ENCODE assay signal across 7 mouse cellular contexts in the genomic region with DNA sequence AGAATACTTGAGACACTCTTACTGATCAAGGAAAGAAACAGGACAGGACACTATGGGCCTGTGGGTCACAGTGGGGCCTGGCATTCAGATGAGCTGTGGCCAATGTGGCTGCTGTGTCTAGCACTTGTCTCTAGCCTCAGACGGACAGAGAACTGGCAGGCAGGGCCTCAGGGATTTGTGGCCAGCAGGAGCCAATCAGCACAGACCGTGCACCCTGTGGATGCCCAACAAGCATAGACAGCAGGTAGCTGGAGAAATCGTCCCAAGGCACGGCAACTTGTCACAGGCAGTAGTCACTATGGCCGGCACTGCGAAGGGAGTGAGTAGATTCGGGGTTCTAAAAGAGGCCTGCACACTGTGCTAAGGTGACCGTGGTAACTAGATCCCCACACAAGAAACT. TPM values are rescaled to one million over a fixed set of nuclear protein-coding genes. Genes with fewer than 3 reads are reported as not detected.
A peak's percentile ranks its signal among the peaks of the same experiment; 100 is the strongest.
DNase-seq lines count a peak whose midpoint lies in the region; ATAC-seq and TF ChIP-seq lines count a peak whose summit lies in the region.

No protein-coding gene starts in this region.

- H3K27me3 ChIP-seq in kidney, postnatal 0 days (ENCODE audit: insufficient read depth, low read length), result no peaks in the 10 kb centered on the region
- H3K27me3 ChIP-seq in MEL (ENCODE audit: control insufficient read depth in 1 of 2, insufficient read depth in 2 of 2, low read length in 2 of 2), result no peaks in the 10 kb centered on the region
- H3K27me3 ChIP-seq in embryonic facial prominence, embryonic 12.5 days, result no peaks in the 10 kb centered on the region
- no peaks in the 10 kb centered on the region for H3K27me3 ChIP-seq in liver, embryonic 15.5 days

- TF ChIP-seq CTCF in kidney, postnatal 0 days (IDR thresholded peaks at IDR 0.05; ENCODE audit: low read depth), result no peak
- TF ChIP-seq CTCF in MEL (IDR thresholded peaks at IDR 0.05 in 2 of 3, conservative IDR thresholded peaks at IDR 0.05 in 1 of 3; ENCODE audit: control insufficient read depth in 1 of 3, insufficient read depth in 1 of 3, low read depth in 2 of 3, low read length in 3 of 3, poor library complexity in 1 of 3, severe bottlenecking in 1 of 3), result no peak

- H3K4me3 ChIP-seq in kidney, postnatal 0 days (replicated peaks; ENCODE audit: low read depth, low read length), result no peak overlapping the region
- H3K4me3 ChIP-seq in MEL (ENCODE audit: control insufficient read depth in 1 of 2, insufficient read depth in 1 of 2, low read depth in 2 of 2, low read length in 2 of 2), result no peak overlapping the region
- H3K4me3 ChIP-seq in embryonic facial prominence, embryonic 12.5 days, result no peak overlapping the region
- H3K4me3 ChIP-seq in liver, embryonic 15.5 days (replicated peaks), result no peak overlapping the region

- peaks cover 10% of the 10 kb centered on the region for H3K36me3 ChIP-seq in kidney, postnatal 0 days (ENCODE audit: insufficient read depth, low read length)
- peaks cover 0 to 34% of the 10 kb centered on the region in 2 experiments; a peak in 2 of 4 replicates for H3K36me3 ChIP-seq in MEL (ENCODE audit: control insufficient read depth in 1 of 2, insufficient read depth in 2 of 2, low read length in 2 of 2)
- H3K36me3 ChIP-seq in embryonic facial prominence, embryonic 12.5 days, result peaks cover 13% of the 10 kb centered on the region
- H3K36me3 ChIP-seq in liver, embryonic 15.5 days (replicated peaks), result peaks cover 5% of the 10 kb centered on the region; the same call in 1 of the 2 replicates

- no peak for TF ChIP-seq POLR2A in MEL (IDR thresholded peaks at IDR 0.05; ENCODE audit: control insufficient read depth in 1 of 2, insufficient read depth in 1 of 2, low read depth in 1 of 2, low read length in 2 of 2, poor library complexity in 1 of 2)

- H3K4me1 ChIP-seq in kidney, postnatal 0 days (replicated peaks; ENCODE audit: insufficient read depth, low read length), result peaks cover 33% of the 10 kb centered on the region
- peaks cover 16 to 51% of the 10 kb centered on the region in 2 experiments for H3K4me1 ChIP-seq in MEL (ENCODE audit: control insufficient read depth in 1 of 2, insufficient read depth in 2 of 2, low read length in 2 of 2)
- peaks cover 47% of the 10 kb centered on the region for H3K4me1 ChIP-seq in embryonic facial prominence, embryonic 12.5 days
- H3K4me1 ChIP-seq in liver, embryonic 15.5 days (replicated peaks), result peaks cover 55% of the 10 kb centered on the region

- no peak overlapping the region for H3K4me2 ChIP-seq in kidney, postnatal 0 days (ENCODE audit: low read length)
- no peak overlapping the region for H3K4me2 ChIP-seq in embryonic facial prominence, embryonic 12.5 days (replicated peaks)
- 0 out of 2 replicates have a peak overlapping the region, but pooled peaks have one; percentile 23 for H3K4me2 ChIP-seq in liver, embryonic 15.5 days

- WGBS in kidney, postnatal 0 days, result 32% methylated on average over 8 of the region's 8 CpGs
- WGBS in embryonic facial prominence, embryonic 12.5 days, result 50% methylated on average over 8 of the region's 8 CpGs
- 60% methylated on average over 8 of the region's 8 CpGs for WGBS in liver, embryonic 15.5 days (ENCODE audit: insufficient replicate concordance)

- H3K9ac ChIP-seq in kidney, postnatal 0 days (ENCODE audit: low read depth, low read length), result no peak overlapping the region
- H3K9ac ChIP-seq in MEL (ENCODE audit: control insufficient read depth, low read depth, low read length, poor library complexity, severe bottlenecking), result no peak overlapping the region
- H3K9ac ChIP-seq in embryonic facial prominence, embryonic 12.5 days, result no peak overlapping the region
- H3K9ac ChIP-seq in liver, embryonic 15.5 days, result no peak overlapping the region

- no peak for DNase-seq in kidney, postnatal 0 days (ENCODE audit: low spot score)
- DNase-seq in kidney, postnatal 14 days, result no peak
- DNase-seq in MEL (ENCODE audit: low read depth, low spot score), result no peak
- no peak for DNase-seq in adrenal gland, adult 18-20 months (ENCODE audit: low spot score in 2 of 2)

- H3K27ac ChIP-seq in kidney, postnatal 0 days, result peak overlapping the region; percentile 64; the same call in 1 of the 2 replicates
- H3K27ac ChIP-seq in MEL (ENCODE audit: control insufficient read depth, low read depth, low read length), result peak overlapping the region; percentile 13; the same call in 1 of the 2 replicates
- peak overlapping the region; percentile 50 for H3K27ac ChIP-seq in embryonic facial prominence, embryonic 12.5 days
- H3K27ac ChIP-seq in liver, embryonic 15.5 days (replicated peaks), result 0 out of 2 replicates have a peak overlapping the region, but pooled peaks have one; percentile 24

- TF ChIP-seq EP300 in MEL (IDR thresholded peaks at IDR 0.05; ENCODE audit: low read depth in 1 of 2, low read length in 2 of 2), result no peak

- H3K79me2 ChIP-seq in MEL (ENCODE audit: control insufficient read depth, insufficient read depth, low read length, poor library complexity), result peaks cover 6% of the 10 kb centered on the region

- no peak for TF ChIP-seq RAD21 in MEL (IDR thresholded peaks at IDR 0.05; ENCODE audit: low read depth, low read length)

- 0 out of 2 replicates have a peak, but pooled peaks have one; percentile 12 for ATAC-seq in kidney, postnatal 0 days (replicated peaks; ENCODE audit: low FRiP score, low read depth)
- ATAC-seq in embryonic facial prominence, embryonic 12.5 days (ENCODE audit: insufficient number of reproducible peaks, insufficient read depth, low FRiP score, low TSS enrichment), result peak; percentile 42; the same call in 1 of the 2 replicates
- ATAC-seq in liver, embryonic 15.5 days (ENCODE audit: insufficient read depth), result no peak
- no peak for ATAC-seq in activated CD4-positive, CD25-positive, alpha-beta regulatory T cell, adult 4 months

- no peaks in the 10 kb centered on the region for H3K9me3 ChIP-seq in kidney, postnatal 0 days (replicated peaks; ENCODE audit: low read length)
- H3K9me3 ChIP-seq in MEL (replicated peaks; ENCODE audit: insufficient read depth, low read length), result no peaks in the 10 kb centered on the region
- H3K9me3 ChIP-seq in embryonic facial prominence, embryonic 12.5 days, result no peaks in the 10 kb centered on the region
- no peaks in the 10 kb centered on the region for H3K9me3 ChIP-seq in liver, embryonic 15.5 days (replicated peaks)

TF ChIP-seq in MEL, 35 proteins besides CTCF, POLR2A, EP300 and RAD21:
- TF ChIP-seq MYB (IDR thresholded peaks at IDR 0.05; ENCODE audit: low read depth, low read length) (no peak), POLR2AphosphoS2 (IDR thresholded peaks at IDR 0.05; ENCODE audit: low read length) (no peak), E2F4 (IDR thresholded peaks at IDR 0.05; ENCODE audit: borderline replicate concordance, low read depth, low read length) (no peak), KAT2A (conservative IDR thresholded peaks at IDR 0.05; ENCODE audit: low read depth, low read length) (no peak), USF1 (IDR thresholded peaks at IDR 0.05; ENCODE audit: low read depth, low read length) (no peak), ZC3H11A (IDR thresholded peaks at IDR 0.05; ENCODE audit: low read depth, low read length) (no peak), HCFC1 (IDR thresholded peaks at IDR 0.05; ENCODE audit: low read depth, low read length) (no peak), TCF12 (IDR thresholded peaks at IDR 0.05; ENCODE audit: low read depth, low read length) (no peak), TBP (IDR thresholded peaks at IDR 0.05; ENCODE audit: low read depth, low read length) (no peak), MEF2A (IDR thresholded peaks at IDR 0.05; ENCODE audit: extremely low read depth, insufficient replicate concordance, low read depth, low read length, poor library complexity, severe bottlenecking) (no peak), MAFK (IDR thresholded peaks at IDR 0.05; ENCODE audit: borderline replicate concordance, low read depth, low read length) (no peak), MAX (IDR thresholded peaks at IDR 0.05; ENCODE audit: low read length) (no peak)

RNA-seq across cellular contexts. Expression of gene Ski, which starts 58.7 kb away (rescaled TPM):
- polyA plus RNA-seq in kidney, postnatal 0 days (2015; fragmentation: Nextera tagmentation; extraction: Ambion mirVana), result 15.5 TPM in 2 replicates
- 6.2 and 6.9 TPM in 2 replicates for total RNA-seq in MEL (2012; rRNA removed)
- polyA plus RNA-seq in MEL (2012; ENCODE audit: insufficient read depth in 1 of 2, insufficient read length in 2 of 2, low read depth in 1 of 2, low replicate concordance in 2 of 2, missing spikeins in 1 of 2), result 10 to 100 TPM in 1 of 2 experiments, not detected in 1; 16.1 TPM
- polyA plus RNA-seq in embryonic facial prominence, embryonic 12.5 days (2016; fragmentation: Nextera tagmentation; extraction: Ambion mirVana), result 16.8 and 17.7 TPM in 2 replicates
- 2.1 and 2.6 TPM in 2 replicates for polyA plus RNA-seq in liver, embryonic 15.5 days (2015; fragmentation: Nextera tagmentation; extraction: Ambion mirVana)
- 10 to 100 TPM; 24.7 to 25.0 TPM for polyA plus RNA-seq in activated CD4-positive, CD25-positive, alpha-beta regulatory T cell, adult 4 months (2017; shearing (Covaris generic))
- 10 to 100 TPM; 47.5 to 60.6 TPM for total RNA-seq in adrenal gland, adult 18-20 months (2021)

Comparison
In these comparisons a context has a peak if more than half of its experiments do, and no peak if none do; other contexts are left out.
1. ATAC-seq: peak in kidney, postnatal 0 days (single experiment) and embryonic facial prominence, embryonic 12.5 days (single experiment); none in liver, embryonic 15.5 days (single experiment) and activated CD4-positive, CD25-positive, alpha-beta regulatory T cell, adult 4 months (single experiment).
2. H3K27ac ChIP-seq: peak in every context shown above with its lines; median percentile 64 in kidney, postnatal 0 days; 50 in embryonic facial prominence, embryonic 12.5 days; 24 in liver, embryonic 15.5 days; 13 in MEL.